Mouse (Mus musculus): ENCODE results near the gene Nos3. TPM values are rescaled to one million over a fixed set of nuclear protein-coding genes. Genes with fewer than 3 reads are reported as not detected.

Gene Nos3
- 5.1 and 7.0 TPM in 2 replicates for polyA plus RNA-seq (2014; fragmentation: Nextera tagmentation; extraction: Ambion mirVana)

DNA sequence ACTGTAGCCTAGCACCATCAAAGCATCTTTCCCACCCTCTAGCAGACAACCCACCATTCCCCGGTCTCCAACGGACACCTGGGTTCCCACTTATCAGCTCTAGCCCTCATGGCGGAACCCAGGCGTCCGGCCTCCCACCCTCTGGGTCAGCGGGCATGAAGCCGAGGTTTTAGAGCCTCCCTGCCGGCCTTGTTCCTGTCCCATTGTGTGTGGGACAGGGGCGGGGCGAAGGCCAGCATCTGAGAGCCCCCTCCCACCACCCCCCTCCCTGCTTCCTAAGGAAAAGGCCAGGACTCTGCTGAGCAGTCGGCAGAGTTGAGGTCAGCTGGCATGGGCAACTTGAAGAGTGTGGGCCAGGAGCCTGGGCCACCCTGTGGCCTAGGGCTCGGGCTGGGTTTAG, at the start of gene Nos3:
Gene Nos3, plus strand, starts transcription at position 303 of the 400 bp plus-strand sequence.
- Histone ChIP-seq H3K9me3 (ENCODE audit: control insufficient read depth, low read length) (no peaks in the 10 kb centered on the region), H3K4me1 (ENCODE audit: control insufficient read depth, insufficient read depth, low read length) (no peaks in the 10 kb centered on the region), H3K36me3 (ENCODE audit: control insufficient read depth, insufficient read depth, low read length) (no peaks in the 10 kb centered on the region), H3K4me2 (ENCODE audit: low read length) (no peak within 1 kb of the TSS), H3K27ac (replicated peaks; ENCODE audit: low read depth, low read length) (no peak within 1 kb of the TSS), H3K27me3 (ENCODE audit: control insufficient read depth, insufficient read depth, low read length) (no peaks in the 10 kb centered on the region), H3K4me3 (replicated peaks; ENCODE audit: low read depth, low read length) (no peak within 1 kb of the TSS), H3K9ac (replicated peaks; ENCODE audit: low read length) (no peak within 1 kb of the TSS)
- no peak for DNase-seq
- 31% methylated on average over 12 of the region's 12 CpGs for WGBS
- ATAC-seq (ENCODE audit: low FRiP score, low TSS enrichment), result no peak

DNA sequence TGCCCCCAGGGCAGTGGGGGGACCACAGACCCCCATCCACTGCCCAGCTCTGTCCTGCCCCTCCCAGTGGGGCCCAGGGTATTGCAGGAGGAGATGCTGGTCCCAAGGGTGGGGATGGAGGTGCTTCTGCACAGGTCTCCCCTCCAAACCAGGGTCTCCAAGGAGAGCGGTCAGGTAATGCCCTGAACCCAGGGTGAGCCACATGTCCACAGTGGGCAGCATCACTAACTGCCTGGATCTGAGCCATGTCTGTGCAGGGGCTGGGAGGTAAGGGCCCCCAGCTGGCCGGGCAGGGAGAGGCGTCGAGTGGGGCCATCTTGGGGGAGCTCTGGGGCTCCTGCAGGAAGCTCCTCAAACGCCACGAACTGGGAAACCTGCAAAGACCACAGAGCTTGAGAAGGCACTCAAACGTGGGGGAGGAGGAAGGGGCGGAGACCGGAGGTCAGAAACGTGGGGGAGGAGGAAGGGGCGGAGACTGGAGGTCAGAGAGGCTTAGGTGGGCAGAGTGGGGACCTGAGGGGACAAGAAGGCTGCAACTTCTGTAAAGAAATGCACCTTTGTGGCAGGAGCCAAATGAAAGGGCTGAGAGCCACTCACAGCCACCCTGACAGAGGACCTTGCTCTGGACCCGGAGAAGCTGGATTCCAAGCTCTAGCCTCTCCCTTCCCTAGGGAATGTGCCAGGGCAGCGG, 44.7 kb upstream of the Nos3 start:
- no peak overlapping the region for H3K27ac ChIP-seq (replicated peaks; ENCODE audit: low read depth, low read length)
- no peak overlapping the region for H3K9ac ChIP-seq (replicated peaks; ENCODE audit: low read length)
- H3K9me3 ChIP-seq (ENCODE audit: control insufficient read depth, low read length), result no peaks in the 10 kb centered on the region
- H3K36me3 ChIP-seq (ENCODE audit: control insufficient read depth, insufficient read depth, low read length), result peaks cover 24% of the 10 kb centered on the region
- ATAC-seq (ENCODE audit: low FRiP score, low TSS enrichment), result peak; percentile 35; the same call in 1 of the 2 replicates
- WGBS, result 12% methylated on average over 13 of the region's 13 CpGs
- no peak overlapping the region for H3K4me3 ChIP-seq (replicated peaks; ENCODE audit: low read depth, low read length)
- H3K27me3 ChIP-seq (ENCODE audit: control insufficient read depth, insufficient read depth, low read length), result no peaks in the 10 kb centered on the region
- H3K4me1 ChIP-seq (ENCODE audit: control insufficient read depth, insufficient read depth, low read length), result peaks cover 30% of the 10 kb centered on the region
- DNase-seq, result no peak
- no peak overlapping the region for H3K4me2 ChIP-seq (ENCODE audit: low read length)

DNA sequence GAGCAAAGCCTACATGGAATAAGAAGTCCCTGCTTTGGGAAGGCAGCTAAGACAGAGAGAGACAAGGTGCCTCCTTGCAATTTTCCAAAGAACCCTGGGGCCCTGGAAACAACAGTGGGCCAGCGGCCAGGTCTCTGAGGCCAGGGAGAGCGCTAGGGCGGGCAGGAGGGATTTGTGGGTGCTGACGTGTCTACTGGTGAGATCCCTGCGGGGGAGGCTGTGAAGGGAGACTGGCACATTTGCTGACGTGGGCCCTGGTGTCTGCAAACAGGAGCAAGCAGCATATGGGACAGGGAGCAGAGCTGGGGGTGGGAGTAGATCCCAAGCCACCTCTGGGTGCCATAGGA, 44.2 kb upstream of the Nos3 start:
- 37% methylated on average over 6 of the region's 6 CpGs for WGBS
- no peak overlapping the region for H3K4me2 ChIP-seq (ENCODE audit: low read length)
- H3K27ac ChIP-seq (replicated peaks; ENCODE audit: low read depth, low read length), result no peak overlapping the region
- no peaks in the 10 kb centered on the region for H3K9me3 ChIP-seq (ENCODE audit: control insufficient read depth, low read length)
- peaks cover 30% of the 10 kb centered on the region for H3K4me1 ChIP-seq (ENCODE audit: control insufficient read depth, insufficient read depth, low read length)
- H3K9ac ChIP-seq (replicated peaks; ENCODE audit: low read length), result no peak overlapping the region
- ATAC-seq (ENCODE audit: low FRiP score, low TSS enrichment) (no peak), DNase-seq (no peak)
- H3K27me3 ChIP-seq (ENCODE audit: control insufficient read depth, insufficient read depth, low read length), result no peaks in the 10 kb centered on the region
- H3K36me3 ChIP-seq (ENCODE audit: control insufficient read depth, insufficient read depth, low read length), result peaks cover 29% of the 10 kb centered on the region
- H3K4me3 ChIP-seq (replicated peaks; ENCODE audit: low read depth, low read length), result no peak overlapping the region

DNA sequence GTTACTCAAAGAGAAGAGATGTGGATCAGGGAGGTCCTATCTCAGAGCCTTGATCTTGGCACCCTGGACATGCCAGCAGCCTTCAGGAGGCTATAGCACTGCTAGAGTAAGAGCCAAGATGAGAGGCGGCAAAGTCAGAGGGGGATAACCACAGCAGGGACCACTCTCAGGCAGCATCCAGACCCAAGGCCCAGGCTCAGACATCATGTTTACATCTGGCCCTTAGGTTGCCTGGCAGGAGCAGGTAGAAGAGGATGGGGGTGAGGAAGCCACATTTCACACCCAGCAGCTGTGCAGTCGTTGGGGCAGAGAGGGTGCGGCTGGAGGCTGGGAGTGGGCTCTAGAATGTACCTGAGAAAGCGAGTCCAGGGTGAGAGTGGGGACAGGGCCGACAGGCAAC, 43.7 kb upstream of the Nos3 start:
- H3K9ac ChIP-seq (replicated peaks; ENCODE audit: low read length), result 0 out of 2 replicates have a peak overlapping the region, but pooled peaks have one; percentile 16
- no peak overlapping the region for H3K27ac ChIP-seq (replicated peaks; ENCODE audit: low read depth, low read length)

DNA sequence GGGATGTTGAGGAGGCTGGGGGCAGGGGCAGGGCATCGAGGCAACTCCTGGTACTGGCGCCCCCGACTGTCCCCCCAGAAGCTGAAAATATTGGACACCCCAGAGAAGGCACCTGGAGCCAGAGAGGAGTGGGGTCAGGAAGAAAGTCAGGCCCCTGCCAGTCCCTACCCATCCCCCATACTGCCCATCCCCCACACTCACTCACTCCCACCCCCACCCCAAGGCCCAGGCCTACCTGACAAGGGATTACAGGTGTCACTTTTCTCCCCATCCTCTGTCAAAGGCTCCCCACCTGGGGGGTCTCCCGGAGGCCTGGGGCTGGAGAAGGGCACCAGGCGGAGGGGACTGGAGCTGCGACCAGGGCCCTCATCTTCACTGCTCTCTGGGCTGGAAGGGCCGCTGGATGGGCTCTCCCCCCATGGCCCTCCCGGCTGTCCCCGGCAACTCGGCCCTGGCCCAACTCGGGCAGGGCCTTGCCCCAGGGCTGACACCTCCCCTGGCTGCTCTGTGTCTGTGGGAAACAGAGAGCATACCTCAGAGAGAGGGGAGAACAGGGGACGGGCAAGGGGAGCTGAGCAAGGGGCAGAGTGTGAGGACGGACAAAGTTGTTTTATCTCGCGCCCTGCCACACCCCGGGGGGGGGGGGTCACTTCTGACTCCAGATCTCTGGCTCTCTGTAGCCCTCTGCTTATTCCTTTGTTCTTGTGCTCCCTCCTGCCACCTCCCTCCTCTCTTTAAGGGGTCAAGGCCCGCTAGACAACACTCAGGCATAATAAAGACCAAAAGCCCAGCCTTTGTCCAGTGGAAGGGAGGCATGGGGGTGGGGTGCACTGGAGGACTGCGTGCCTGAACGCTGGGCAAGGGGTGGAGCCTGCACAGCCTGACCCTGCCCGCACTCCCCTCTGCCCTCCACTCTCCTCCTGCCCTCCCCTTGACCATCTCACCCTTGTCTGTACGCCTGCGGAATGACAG, 42.6 kb upstream of the Nos3 start:
- Histone ChIP-seq H3K4me1 (ENCODE audit: control insufficient read depth, insufficient read depth, low read length) (peaks cover 30% of the 10 kb centered on the region), H3K27ac (replicated peaks; ENCODE audit: low read depth, low read length) (no peak overlapping the region), H3K36me3 (ENCODE audit: control insufficient read depth, insufficient read depth, low read length) (peaks cover 41% of the 10 kb centered on the region), H3K9me3 (ENCODE audit: control insufficient read depth, low read length) (no peaks in the 10 kb centered on the region), H3K27me3 (ENCODE audit: control insufficient read depth, insufficient read depth, low read length) (no peaks in the 10 kb centered on the region), H3K4me3 (replicated peaks; ENCODE audit: low read depth, low read length) (no peak overlapping the region), H3K9ac (replicated peaks; ENCODE audit: low read length) (peak overlapping the region; percentile 42; the same call in 1 of the 2 replicates), H3K4me2 (ENCODE audit: low read length) (0 out of 2 replicates have a peak overlapping the region, but pooled peaks have one; percentile 17)
- 7% methylated on average over 22 of the region's 22 CpGs for WGBS
- ATAC-seq (ENCODE audit: low FRiP score, low TSS enrichment) (peak; percentile 39; the same call in 1 of the 2 replicates), DNase-seq (peak; percentile 45)

More for the DNA sequence above, 43.7 kb upstream of the Nos3 start:
- WGBS, result 46% methylated on average over 5 of the region's 5 CpGs
- H3K4me2 ChIP-seq (ENCODE audit: low read length), result no peak overlapping the region
- H3K9me3 ChIP-seq (ENCODE audit: control insufficient read depth, low read length), result no peaks in the 10 kb centered on the region
- no peak overlapping the region for H3K4me3 ChIP-seq (replicated peaks; ENCODE audit: low read depth, low read length)
- H3K4me1 ChIP-seq (ENCODE audit: control insufficient read depth, insufficient read depth, low read length), result peaks cover 30% of the 10 kb centered on the region
- DNase-seq (no peak), ATAC-seq (ENCODE audit: low FRiP score, low TSS enrichment) (no peak)
- no peaks in the 10 kb centered on the region for H3K27me3 ChIP-seq (ENCODE audit: control insufficient read depth, insufficient read depth, low read length)
- peaks cover 33% of the 10 kb centered on the region for H3K36me3 ChIP-seq (ENCODE audit: control insufficient read depth, insufficient read depth, low read length)

DNA sequence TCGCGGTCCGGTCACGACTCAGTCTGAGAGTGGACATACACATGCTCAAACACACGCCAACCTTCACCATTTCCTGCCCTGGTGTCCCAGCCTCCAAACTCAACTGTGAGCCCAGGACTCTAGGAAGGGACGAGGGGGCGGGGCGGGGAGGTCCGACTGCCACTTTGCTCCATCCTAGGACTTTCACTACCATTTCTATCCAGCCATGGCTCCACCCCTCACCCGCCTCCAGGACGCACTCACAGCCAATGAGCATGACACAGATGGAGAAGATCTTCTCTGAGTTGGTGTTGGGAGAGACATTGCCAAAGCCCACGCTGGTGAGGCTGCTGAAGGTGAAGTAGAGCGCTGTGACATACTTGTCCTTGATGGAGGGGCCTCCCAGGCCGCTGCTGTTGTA, 39.4 kb upstream of the Nos3 start:
- no peak overlapping the region for H3K9ac ChIP-seq (replicated peaks; ENCODE audit: low read length)
- no peak overlapping the region for H3K27ac ChIP-seq (replicated peaks; ENCODE audit: low read depth, low read length)
- no peak overlapping the region for H3K4me2 ChIP-seq (ENCODE audit: low read length)
- H3K27me3 ChIP-seq (ENCODE audit: control insufficient read depth, insufficient read depth, low read length), result no peaks in the 10 kb centered on the region
- DNase-seq (no peak), ATAC-seq (ENCODE audit: low FRiP score, low TSS enrichment) (no peak)
- H3K4me1 ChIP-seq (ENCODE audit: control insufficient read depth, insufficient read depth, low read length), result peaks cover 47% of the 10 kb centered on the region
- no peak overlapping the region for H3K4me3 ChIP-seq (replicated peaks; ENCODE audit: low read depth, low read length)
- H3K36me3 ChIP-seq (ENCODE audit: control insufficient read depth, insufficient read depth, low read length), result peaks cover 29% of the 10 kb centered on the region
- no peaks in the 10 kb centered on the region for H3K9me3 ChIP-seq (ENCODE audit: control insufficient read depth, low read length)
- WGBS, result 63% methylated on average over 14 of the region's 14 CpGs

DNA sequence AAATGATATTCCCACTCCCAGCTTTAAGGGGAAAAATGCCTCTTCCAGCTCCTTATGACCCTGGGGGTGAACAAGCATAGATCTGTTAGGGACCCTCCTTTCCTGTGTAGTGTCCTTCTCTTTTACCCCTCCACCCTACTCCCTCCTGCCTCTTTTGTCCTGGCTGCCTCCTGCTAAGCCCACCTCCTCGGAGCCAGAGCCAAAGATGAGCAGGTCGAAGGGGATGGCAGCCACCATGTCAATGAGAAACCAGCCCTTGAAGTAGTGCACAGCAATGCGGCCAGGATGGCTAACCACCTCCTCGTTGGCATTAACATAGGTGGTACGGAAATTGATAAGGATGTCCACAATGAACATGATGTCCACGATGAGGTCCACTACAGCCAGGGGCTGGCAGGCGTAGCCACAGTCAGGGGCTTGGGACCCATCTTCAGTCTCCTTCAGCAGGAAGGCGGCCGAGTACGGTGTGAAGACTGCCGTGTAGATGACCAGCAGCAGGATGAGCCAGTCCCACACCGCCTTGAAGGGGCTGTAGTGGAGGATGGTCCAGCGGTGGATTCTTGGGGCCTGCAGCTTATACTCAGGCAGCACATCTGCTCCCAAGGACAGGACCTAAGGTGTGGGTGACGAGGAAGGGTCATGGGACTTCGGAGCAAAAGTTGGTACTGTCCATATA, 38.3 kb upstream of the Nos3 start:
- Histone ChIP-seq H3K27ac (replicated peaks; ENCODE audit: low read depth, low read length) (no peak overlapping the region), H3K9ac (replicated peaks; ENCODE audit: low read length) (no peak overlapping the region), H3K27me3 (ENCODE audit: control insufficient read depth, insufficient read depth, low read length) (no peaks in the 10 kb centered on the region), H3K36me3 (ENCODE audit: control insufficient read depth, insufficient read depth, low read length) (peaks cover 39% of the 10 kb centered on the region), H3K4me1 (ENCODE audit: control insufficient read depth, insufficient read depth, low read length) (peaks cover 38% of the 10 kb centered on the region), H3K4me3 (replicated peaks; ENCODE audit: low read depth, low read length) (no peak overlapping the region), H3K4me2 (ENCODE audit: low read length) (no peak overlapping the region), H3K9me3 (ENCODE audit: control insufficient read depth, low read length) (no peaks in the 10 kb centered on the region)
- ATAC-seq (ENCODE audit: low FRiP score, low TSS enrichment), result no peak
- 94% methylated on average over 15 of the region's 15 CpGs for WGBS
- no peak for DNase-seq

DNA sequence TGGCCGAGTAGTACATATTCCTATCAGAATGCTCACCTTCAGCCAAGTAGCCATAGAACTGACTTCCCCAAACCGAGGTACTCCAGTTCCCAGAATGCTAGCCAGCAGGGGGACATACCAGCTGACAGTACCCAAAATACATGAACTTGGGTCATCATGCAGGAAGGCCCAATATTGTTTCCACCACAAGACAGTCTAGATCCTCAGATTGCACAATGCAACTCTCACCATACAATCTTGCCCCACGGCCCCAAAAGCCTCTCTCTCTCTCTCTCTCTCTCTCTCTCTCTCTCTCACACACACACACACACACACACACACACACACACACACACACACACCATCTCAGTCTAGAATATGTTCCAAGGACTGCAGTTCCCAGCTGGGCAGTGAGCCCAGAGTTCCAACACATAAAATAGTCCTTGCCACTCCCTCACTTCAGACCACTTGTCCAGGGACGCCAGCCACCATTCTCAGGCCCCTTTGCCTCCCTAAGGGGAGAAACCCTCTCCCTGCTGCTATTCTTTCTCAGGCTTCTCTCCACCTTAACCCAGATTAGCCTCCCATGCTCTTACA, 37.7 kb upstream of the Nos3 start:
- Histone ChIP-seq H3K27me3 (ENCODE audit: control insufficient read depth, insufficient read depth, low read length) (no peaks in the 10 kb centered on the region), H3K36me3 (ENCODE audit: control insufficient read depth, insufficient read depth, low read length) (peaks cover 45% of the 10 kb centered on the region), H3K9me3 (ENCODE audit: control insufficient read depth, low read length) (no peaks in the 10 kb centered on the region), H3K4me2 (ENCODE audit: low read length) (no peak overlapping the region), H3K4me3 (replicated peaks; ENCODE audit: low read depth, low read length) (no peak overlapping the region), H3K9ac (replicated peaks; ENCODE audit: low read length) (no peak overlapping the region), H3K4me1 (ENCODE audit: control insufficient read depth, insufficient read depth, low read length) (peaks cover 31% of the 10 kb centered on the region), H3K27ac (replicated peaks; ENCODE audit: low read depth, low read length) (no peak overlapping the region)
- WGBS, result 82% methylated on average over 4 of the region's 4 CpGs
- DNase-seq (no peak), ATAC-seq (ENCODE audit: low FRiP score, low TSS enrichment) (no peak)
